Mouse (Mus musculus): ENCODE results near the gene Nde1.
"Not testable (repeated sequence)": the region's sequence is repeated elsewhere in the genome, so short reads cannot be mapped to it uniquely, and the experiment has no call there.

Nde1 gene

GRCm38 (mm10) chr16:14162988-14163416, at the start of gene Nde1, which contains the start of gene Marf1:
Gene Nde1, plus strand, starts transcription at chr16:14163275.
Gene Marf1, minus strand, starts transcription at chr16:14163351.
- DNase-seq (ENCODE audit: low spot score in 2 of 2) = peak; percentile 94

GRCm38 (mm10) chr16:14117299-14117698, 45.8 kb upstream of the Nde1 start:
- DNase-seq (ENCODE audit: low spot score in 2 of 2) = no peak

- no peak for DNase-seq (ENCODE audit: low spot score in 2 of 2)
Measured at GRCm38 (mm10) chr16:14120941-14121340, 42.1 kb upstream of the Nde1 start.

DNA sequence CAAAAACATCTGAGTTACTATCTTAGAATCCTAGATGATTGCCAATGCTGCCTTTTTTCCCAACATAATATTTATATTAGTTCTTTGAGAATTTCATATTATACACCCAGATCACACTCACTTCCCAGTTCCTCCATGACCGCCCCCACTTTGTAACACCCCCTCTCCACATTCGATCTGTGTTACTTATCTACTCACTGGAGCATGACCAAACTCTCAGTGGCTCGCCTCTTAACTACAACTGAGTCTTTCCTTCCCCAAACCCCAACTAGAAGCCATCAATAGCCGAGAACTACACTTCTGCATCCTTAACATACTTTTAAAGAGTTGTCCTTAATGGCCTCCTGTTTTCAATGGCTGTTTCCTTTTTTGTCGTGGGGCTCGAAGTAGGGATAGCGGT, 41.5 kb upstream of the Nde1 start:
- DNase-seq (ENCODE audit: low spot score in 2 of 2) = no peak

DNA sequence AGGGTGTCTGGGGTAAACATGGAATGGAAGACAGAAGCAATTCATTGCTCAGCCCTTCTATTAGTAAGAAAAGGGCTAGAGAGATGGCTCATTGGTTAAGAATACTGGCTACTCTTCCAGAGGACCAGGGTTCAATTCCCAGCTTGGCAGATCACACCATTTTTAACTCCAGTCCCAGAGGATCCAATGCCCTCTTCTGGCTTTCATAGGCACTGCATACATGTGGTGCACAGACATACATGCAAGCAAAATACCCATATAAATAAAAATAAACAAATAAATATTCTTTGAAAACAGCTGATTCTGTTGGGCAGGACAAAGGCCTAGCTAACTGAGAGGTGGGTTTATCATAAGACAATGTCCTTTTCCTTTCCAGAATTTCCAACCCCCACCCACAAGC, 40.5 kb upstream of the Nde1 start:
- DNase-seq (ENCODE audit: low spot score in 2 of 2) = no peak

DNA sequence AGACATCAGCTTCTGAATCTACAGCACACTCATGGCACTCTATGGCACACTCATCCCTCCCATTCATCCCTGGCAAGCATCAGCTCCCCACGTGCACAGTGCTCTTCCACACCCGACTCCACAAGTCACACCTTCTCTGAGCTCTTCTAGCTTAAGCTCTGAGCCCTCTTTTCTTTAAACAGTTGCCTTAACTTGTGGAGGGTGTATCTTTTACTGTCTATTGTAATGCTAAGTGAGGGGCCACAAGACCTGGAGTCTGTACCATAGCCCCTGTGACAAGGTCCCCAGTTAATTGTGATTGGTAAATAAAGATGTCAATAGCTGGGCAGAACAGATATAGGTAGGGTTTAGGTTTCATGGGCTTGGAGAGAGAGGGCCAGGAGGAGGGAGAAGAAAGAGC, 39.2 kb upstream of the Nde1 start:
- no peak for DNase-seq (ENCODE audit: low spot score in 2 of 2)

DNA sequence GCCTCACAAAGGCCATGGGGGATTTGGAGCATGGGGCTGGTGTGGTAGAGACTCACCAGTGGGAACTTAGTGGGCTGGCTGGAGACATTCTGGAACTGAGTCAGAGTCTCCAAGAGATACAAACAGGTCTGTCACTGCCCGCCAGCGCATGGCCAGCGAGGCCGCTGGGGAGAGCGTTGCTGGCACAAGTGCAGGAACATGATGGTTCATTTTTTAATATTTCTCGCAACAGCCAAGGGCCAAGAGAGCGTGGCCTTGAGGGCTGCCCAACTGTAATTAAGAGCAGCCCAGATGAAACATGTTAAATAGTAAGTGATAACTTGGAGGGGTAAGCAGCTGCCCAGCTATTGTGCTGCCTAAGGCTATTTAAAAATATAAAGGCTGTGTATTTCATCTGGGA, 38.4 kb upstream of the Nde1 start:
- DNase-seq (ENCODE audit: low spot score in 2 of 2) = no peak

GRCm38 (mm10) chr16:14125253-14125652, 37.8 kb upstream of the Nde1 start:
- DNase-seq (ENCODE audit: low spot score in 2 of 2) = peak; percentile 7 to 21

DNA sequence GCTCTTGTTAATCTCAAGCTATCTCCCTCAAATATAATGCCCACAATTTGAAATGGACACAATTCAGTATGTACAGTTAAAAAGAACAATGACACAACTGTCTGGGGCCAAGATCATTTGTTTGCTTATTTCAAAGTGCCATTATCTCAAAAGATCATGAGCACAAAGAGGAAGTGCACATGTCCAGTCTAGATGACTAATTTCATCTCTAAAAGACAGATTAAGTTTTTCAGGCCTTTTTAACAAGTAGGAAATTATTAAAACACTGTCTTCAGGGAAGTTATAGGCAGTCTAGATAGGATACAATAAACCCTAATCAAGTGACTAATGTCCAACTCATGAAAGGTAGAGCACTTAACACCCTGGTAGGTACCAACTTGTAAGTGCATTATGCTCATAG, 34.1 kb upstream of the Nde1 start:
- no peak for DNase-seq (ENCODE audit: low spot score in 2 of 2)

DNA sequence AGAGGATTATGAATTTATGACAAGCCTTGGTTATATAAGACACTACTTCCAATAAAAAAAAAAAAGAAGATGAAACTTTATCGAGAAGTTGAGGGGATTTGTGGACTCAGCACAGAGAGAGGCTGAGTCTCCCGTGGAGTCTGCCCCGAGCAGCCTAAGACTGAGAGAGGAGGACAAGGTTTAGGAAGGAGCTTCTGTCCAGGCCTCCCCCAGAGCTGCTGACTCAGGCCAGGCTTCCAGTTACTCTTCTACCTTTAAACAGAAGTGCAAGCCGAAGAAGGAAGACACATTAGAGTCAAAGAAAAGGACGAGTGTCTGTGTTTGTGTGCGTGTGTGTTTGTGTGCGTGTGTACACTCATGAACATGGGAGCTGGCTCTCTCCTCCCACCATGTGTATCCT, 32.3 kb upstream of the Nde1 start:
- no peak for DNase-seq (ENCODE audit: low spot score in 2 of 2)

- DNase-seq (ENCODE audit: low spot score in 2 of 2) = no peak
Measured at GRCm38 (mm10) chr16:14131376-14131775, 31.7 kb upstream of the Nde1 start.

DNA sequence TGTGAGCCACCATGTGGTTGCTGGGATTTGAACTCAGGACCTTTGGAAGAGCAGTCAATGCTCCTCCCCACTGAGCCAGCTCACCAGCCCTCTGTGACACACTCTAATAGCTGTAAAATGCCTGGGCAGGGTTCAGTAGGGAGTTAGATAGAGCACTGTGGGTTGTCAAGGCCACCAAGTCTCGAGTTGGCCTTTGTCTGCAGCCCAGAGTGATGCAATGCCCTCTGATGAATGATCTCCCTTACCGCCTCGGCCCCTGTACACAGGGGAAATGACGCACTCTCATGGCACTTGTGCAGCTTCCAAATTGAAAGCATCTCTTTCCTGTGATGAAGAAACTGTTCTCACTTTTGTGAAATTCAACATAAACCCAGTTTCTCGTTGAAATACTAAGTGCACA, 31.2 kb upstream of the Nde1 start:
- no peak for DNase-seq (ENCODE audit: low spot score in 2 of 2)

DNA sequence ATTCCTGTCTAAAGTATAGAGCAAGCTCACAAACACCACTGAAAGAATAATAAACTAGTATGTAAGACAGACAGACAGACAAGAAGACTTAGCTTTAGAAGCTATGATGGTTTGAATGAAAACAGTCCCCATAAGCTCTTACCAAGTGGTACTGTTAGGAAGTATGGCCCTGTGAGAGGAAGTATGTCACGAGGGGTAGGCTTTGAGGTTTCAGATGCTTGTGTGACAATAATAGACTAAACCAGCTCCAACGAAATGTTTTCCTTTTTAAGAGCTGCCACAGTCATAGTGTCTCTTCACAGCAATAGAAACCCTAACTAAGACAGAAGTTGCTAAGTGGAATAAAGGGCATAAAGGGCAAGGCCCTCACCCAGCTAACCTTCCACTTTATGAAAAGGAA, 28.1 kb upstream of the Nde1 start:
- DNase-seq (ENCODE audit: low spot score in 2 of 2) = peak in 1 of 2 experiments; percentile 8

DNA sequence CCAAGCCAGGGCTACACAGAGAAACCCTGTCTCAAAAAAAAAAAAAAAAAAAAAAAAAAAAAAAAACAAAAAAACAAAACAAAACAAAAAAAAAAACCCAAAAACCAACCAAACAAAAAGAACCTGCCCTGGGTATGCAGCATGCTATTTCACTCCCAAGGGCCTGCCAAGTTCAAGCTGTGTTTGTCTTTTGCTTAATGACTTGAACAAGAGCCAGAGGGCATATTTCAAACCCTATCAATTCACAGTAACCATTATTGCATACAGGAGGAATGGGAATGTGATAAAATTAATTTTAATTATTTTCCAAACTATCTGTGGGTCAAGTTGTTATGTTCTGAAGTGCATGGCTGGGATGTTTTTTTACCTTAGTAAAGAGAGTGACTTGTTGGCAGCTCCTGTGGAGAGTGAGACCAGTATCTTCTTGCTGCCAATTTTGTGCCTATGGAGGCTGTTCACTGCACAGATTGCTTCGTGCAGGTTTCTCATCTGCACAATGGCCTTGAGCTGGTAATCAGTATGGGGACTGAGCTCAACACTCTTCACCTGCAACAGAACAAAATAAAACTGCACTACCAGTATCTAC, 25.0 kb upstream of the Nde1 start:
- DNase-seq (ENCODE audit: low spot score in 2 of 2) = no peak

- no peak for DNase-seq (ENCODE audit: low spot score in 2 of 2)
Measured at GRCm38 (mm10) chr16:14139106-14139505, 24.0 kb upstream of the Nde1 start.

DNA sequence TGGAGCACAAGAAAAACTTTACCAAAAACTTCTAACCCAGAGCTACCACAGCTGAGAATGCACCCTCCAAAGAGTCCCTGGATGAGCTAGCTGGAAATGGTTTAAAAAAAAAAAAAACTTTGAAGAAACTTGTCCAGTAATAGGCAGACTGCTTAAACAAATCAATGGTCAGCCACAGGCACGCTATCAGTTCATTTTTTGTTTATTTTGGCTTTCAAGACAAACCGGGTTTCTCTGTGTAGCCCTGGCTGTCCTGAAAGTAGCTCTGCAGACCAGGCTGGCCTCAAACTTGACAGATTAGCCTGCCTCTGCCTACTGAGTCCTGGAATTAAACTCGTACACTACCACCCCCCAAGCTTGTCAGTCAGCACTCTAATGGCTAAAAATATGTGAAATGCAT, 19.8 kb upstream of the Nde1 start:
- DNase-seq (ENCODE audit: low spot score in 2 of 2) = no peak

- no peak for DNase-seq (ENCODE audit: low spot score in 2 of 2)
Measured at GRCm38 (mm10) chr16:14147712-14148111, 15.4 kb upstream of the Nde1 start.

GRCm38 (mm10) chr16:14151718-14152117, 11.4 kb upstream of the Nde1 start:
- DNase-seq (ENCODE audit: low spot score in 2 of 2) = no peak

DNA sequence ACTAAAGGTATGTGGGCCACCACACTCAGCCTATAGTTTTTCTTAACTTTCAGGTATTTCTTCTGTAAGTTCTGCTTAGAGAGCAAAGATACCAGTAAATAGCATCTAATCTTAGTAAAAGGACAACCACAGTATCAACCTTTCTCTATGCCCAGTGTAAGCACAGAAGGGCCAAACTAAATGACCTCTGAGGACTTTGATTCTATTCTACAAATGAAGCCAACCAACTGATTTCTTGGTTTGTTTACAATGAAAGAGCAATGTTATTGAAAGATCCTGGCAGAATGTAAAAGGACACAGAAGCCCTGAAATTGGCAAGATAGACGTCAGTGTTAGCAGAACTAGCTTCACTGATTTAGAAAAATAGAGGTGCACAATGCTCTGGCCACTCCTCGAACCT, 7.4 kb upstream of the Nde1 start:
- not testable (repeated sequence) for DNase-seq (ENCODE audit: low spot score in 2 of 2)

DNA sequence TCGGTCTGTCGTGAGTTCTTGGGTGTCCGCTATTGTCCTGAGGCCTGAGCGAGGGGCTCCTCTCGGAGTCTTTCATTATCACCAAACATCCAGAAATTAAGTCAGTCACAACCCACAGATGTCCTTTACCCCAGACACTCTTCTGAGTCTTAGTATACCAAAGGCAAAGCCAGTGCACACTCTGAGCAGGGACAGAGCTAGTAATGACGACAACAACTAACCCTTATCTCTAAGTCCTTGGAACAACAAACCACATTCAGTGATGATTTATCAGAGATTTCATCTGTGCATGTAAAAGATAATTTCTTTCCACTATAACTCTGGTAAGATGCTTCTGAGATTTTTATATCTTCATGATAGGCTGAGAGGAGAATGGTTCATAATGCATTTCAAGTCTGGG, 6.8 kb upstream of the Nde1 start:
- DNase-seq (ENCODE audit: low spot score in 2 of 2) = no peak

GRCm38 (mm10) chr16:14158536-14158935, 4.5 kb upstream of the Nde1 start:
- DNase-seq (ENCODE audit: low spot score in 2 of 2) = no peak

DNA sequence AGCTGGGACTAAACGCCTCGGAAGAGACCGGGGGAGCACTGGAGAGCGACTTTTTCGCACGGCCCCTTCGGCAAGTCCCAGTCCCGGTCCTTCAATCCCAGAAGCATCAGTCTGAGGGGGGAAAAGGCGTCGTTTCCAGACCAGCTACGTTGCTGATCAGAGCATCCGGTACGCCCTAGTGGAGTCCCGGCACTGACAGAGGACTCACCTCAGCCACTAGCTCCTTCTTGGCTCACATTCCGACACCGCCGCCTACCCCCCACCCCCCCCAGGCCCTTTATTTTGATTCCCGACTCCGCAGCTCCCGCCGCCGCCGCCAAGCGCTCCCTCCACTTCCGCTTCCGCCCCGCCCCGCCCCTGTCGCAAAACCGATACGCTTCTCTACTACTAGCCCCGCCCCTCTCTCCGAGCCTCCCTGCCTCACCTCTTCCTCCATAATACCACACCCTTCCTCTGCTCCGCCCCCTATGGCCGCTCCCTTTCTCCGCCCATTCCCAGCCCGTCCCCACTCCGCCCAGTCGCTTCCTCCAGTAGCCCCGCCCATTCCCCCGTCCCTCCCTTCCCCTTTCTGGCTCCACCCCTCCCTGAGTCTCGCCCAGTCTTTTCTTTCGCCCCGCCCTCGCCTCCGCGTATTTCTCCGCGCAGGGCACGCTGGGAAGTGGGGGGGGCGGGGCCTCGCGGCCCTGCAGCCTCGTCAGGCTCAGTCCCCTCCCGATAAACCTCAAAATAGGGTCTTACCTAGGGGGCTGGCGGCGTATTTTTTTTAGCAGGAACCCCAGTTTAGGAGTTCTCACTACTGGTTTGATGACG, 3.9 kb upstream of the Nde1 start:
- peak; percentile 100 for DNase-seq (ENCODE audit: low spot score in 2 of 2)

- DNase-seq (ENCODE audit: low spot score in 2 of 2) = peak; percentile 72 to 85
Measured at GRCm38 (mm10) chr16:14159746-14160131, 3.3 kb upstream of the Nde1 start.

Measured in spleen, postnatal 36 days (tissue).